Mouse (Mus musculus): ENCODE results near the gene Ttc7b. TPM values are rescaled to one million over a fixed set of nuclear protein-coding genes. Genes with fewer than 3 reads are reported as not detected.

Ttc7b gene
- polyA plus RNA-seq, 1 experiment from 2014 or later = 3.9 TPM

DNA sequence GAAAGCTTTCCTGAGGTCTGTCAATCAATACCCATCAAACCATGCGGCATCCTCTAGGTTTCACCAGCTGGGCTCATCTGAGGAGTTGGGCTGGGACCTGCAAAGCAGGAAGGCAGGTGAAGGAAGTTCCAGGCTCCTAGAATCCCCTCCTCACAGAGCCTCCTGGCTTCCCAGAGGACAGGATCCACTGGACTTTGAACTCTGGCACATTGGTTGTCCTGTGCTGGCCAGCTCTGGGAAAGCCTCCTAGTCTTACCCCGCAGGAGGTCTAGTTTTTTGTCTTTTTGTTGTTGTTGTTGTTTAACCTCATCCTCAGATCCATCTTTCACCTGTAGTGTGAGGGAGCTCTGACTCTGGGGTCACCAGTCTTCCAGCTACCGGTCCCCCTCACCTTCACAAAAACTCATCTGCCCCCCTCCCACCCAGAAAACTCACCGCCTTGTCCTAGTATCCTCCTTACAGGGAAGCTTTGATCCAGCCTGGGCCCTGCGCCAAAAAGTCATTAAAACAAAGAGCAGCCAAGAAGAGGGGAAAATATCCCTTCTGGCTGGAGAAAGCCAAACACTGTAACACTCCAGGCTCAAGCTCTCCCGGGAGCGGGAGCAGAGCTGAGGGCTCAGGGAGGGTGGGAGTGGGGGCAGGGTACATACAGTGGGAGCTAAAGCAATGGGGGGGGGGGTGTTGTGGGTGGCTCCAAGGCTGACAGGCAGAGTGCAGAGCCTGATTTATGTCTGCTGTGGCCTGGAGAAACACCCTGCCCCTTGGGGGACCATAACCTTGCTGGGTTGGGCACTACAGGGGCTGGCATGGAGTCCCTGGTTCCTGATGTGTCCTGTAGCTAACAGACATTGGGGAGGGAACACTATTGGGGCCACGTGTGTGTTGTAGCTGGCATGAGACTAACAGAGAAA lies 231.1 kb downstream of the Ttc7b start:
- H3K27me3 ChIP-seq (ENCODE audit: insufficient read depth, low read length) = no peaks in the 10 kb centered on the region
- no peak overlapping the region for H3K4me3 ChIP-seq (ENCODE audit: low read length)
- peak overlapping the region; percentile 13 for H3K27ac ChIP-seq (ENCODE audit: low read length)
- no peak overlapping the region for H3K9ac ChIP-seq (replicated peaks; ENCODE audit: low read length)
- ATAC-seq (ENCODE audit: low FRiP score, low TSS enrichment) = peak; percentile 85
- H3K4me1 ChIP-seq (ENCODE audit: insufficient read depth, low read length) = peaks cover 27% of the 10 kb centered on the region
- 11% methylated on average over 8 of the region's 8 CpGs for WGBS
- peaks cover 2% of the 10 kb centered on the region; the same call in 1 of the 2 replicates for H3K9me3 ChIP-seq (ENCODE audit: low read length)
- H3K4me2 ChIP-seq (replicated peaks; ENCODE audit: low read depth, low read length) = no peak overlapping the region
- no peaks in the 10 kb centered on the region for H3K36me3 ChIP-seq (ENCODE audit: insufficient read depth, low read length)

DNA sequence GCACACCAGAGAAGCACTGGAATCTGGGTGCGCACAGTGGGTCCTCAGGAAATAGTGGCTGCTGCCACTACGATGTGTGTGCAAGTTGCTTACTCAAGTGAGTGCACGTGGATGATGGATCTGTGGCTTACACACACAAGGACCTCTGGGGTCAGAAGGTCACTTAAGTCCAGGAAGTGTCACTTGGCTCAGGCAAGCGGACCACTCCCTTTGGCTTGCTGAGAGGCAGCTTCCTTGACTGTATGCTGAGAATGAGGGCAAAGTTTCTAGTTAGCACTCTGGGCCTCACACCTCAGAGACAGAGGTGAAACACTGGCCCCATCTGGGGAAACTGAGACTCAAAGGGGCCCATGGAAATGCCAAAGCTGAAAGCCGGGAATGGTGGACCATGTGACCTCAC lies 232.6 kb downstream of the Ttc7b start:
- ATAC-seq (ENCODE audit: low FRiP score, low TSS enrichment) = no peak
- WGBS = 61% methylated on average over 5 of the region's 5 CpGs
- H3K27ac ChIP-seq (ENCODE audit: low read length) = no peak overlapping the region

DNA sequence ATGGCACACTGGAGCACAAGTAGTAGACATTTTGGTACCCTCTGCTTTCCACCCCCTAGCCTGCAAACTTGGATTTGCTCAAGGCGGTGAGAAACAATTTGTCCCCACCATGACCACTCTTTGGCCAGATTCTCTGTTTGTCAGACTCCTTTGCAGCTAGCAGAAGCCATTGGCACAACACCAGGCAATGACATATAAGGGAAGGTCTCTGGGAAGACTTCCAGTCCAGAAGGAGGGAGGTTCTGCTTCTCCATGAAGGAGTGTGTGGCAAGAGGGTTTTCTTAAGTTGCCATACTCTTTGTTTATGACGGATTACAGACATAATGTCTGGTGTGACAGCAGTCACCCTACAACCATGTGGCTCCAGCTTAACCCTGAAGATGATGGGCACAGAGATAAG lies 233.1 kb downstream of the Ttc7b start:
- Histone ChIP-seq H3K4me3 (ENCODE audit: low read length) (no peak overlapping the region), H3K27ac (ENCODE audit: low read length) (no peak overlapping the region), H3K27me3 (ENCODE audit: insufficient read depth, low read length) (no peaks in the 10 kb centered on the region), H3K9ac (replicated peaks; ENCODE audit: low read length) (no peak overlapping the region), H3K36me3 (ENCODE audit: insufficient read depth, low read length) (no peaks in the 10 kb centered on the region), H3K4me2 (replicated peaks; ENCODE audit: low read depth, low read length) (no peak overlapping the region), H3K9me3 (ENCODE audit: low read length) (no peaks in the 10 kb centered on the region), H3K4me1 (ENCODE audit: insufficient read depth, low read length) (peaks cover 29% of the 10 kb centered on the region)
- WGBS = 88% methylated on average over 2 of the region's 2 CpGs
- ATAC-seq (ENCODE audit: low FRiP score, low TSS enrichment) = no peak

More for the DNA sequence above, 232.6 kb downstream of the Ttc7b start:
- H3K9ac ChIP-seq (replicated peaks; ENCODE audit: low read length) = no peak overlapping the region
- H3K36me3 ChIP-seq (ENCODE audit: insufficient read depth, low read length) = no peaks in the 10 kb centered on the region
- no peaks in the 10 kb centered on the region for H3K27me3 ChIP-seq (ENCODE audit: insufficient read depth, low read length)
- H3K4me1 ChIP-seq (ENCODE audit: insufficient read depth, low read length) = peaks cover 27% of the 10 kb centered on the region
- H3K4me2 ChIP-seq (replicated peaks; ENCODE audit: low read depth, low read length) = no peak overlapping the region
- H3K4me3 ChIP-seq (ENCODE audit: low read length) = no peak overlapping the region
- no peaks in the 10 kb centered on the region for H3K9me3 ChIP-seq (ENCODE audit: low read length)

DNA sequence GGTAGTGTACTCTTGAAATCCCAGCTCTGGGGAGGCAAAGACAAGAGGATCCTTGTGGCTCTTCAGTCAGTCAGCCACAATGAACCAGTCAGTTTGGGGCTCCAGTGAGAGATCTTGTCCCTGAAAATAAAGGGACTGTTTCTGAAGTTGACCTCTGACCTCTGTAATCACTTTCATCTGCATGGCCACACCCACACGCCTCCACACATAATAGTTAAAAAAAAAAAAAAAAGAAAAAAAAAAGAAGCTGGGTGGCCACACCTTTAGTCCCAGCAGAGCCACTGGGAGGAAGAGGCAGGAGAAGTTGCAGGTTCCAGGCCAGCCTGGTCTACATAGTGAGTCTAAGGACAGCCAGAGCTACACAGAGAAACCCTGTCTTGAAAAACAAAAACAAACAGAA lies 237.3 kb downstream of the Ttc7b start:
- WGBS = 73% methylated on average over 1 of the region's 1 CpGs
- Histone ChIP-seq H3K9me3 (ENCODE audit: low read length) (no peaks in the 10 kb centered on the region), H3K4me2 (replicated peaks; ENCODE audit: low read depth, low read length) (no peak overlapping the region), H3K4me3 (ENCODE audit: low read length) (no peak overlapping the region), H3K27ac (ENCODE audit: low read length) (no peak overlapping the region), H3K27me3 (ENCODE audit: insufficient read depth, low read length) (no peaks in the 10 kb centered on the region), H3K9ac (replicated peaks; ENCODE audit: low read length) (no peak overlapping the region), H3K4me1 (ENCODE audit: insufficient read depth, low read length) (peaks cover 18% of the 10 kb centered on the region), H3K36me3 (ENCODE audit: insufficient read depth, low read length) (no peaks in the 10 kb centered on the region)
- ATAC-seq (ENCODE audit: low FRiP score, low TSS enrichment) = no peak

DNA sequence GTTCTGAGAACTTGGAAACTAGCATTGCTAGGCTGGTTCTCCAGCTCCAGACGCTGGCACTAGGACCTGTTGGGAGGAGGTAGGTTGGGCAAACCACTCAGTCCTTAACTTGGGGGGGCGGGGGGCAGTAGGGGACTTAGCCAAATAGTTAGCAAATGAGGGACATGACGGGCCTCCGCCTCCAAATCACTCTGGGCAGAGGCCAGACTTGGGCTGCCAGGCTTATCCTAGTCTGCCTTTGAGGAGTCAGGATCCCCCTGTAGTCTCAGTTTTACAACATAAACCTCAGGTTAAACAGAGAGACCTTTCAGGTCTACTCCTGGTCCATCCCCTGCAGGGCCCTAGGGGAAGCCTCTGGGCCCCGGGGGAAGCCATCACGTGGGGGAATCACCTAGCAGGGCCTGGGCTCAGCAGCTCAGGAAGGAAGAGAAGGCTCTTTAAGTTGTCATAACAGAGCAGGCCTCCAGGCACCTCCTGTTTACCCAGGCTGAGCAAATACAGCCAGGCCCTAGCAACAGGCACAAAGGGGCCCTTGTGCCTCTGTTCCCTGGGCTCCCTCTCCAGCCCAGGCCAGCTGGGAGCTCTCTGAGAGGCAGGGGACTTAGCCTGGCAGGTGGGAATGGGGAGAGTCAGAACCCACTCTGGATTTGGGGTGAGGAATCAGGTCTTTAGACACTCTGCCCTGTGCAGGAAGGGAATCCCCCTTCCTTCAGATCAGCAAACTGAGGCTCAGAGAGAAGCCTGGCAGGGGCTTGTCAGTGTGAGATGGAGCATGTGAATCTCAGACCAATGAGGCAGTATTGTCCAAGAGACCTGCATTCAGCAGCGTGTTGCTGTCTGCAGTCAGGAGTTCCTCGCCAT lies 238.4 kb downstream of the Ttc7b start:
- H3K4me3 ChIP-seq (ENCODE audit: low read length) = no peak overlapping the region
- no peak overlapping the region for H3K4me2 ChIP-seq (replicated peaks; ENCODE audit: low read depth, low read length)
- H3K27me3 ChIP-seq (ENCODE audit: insufficient read depth, low read length) = no peaks in the 10 kb centered on the region
- no peaks in the 10 kb centered on the region for H3K36me3 ChIP-seq (ENCODE audit: insufficient read depth, low read length)
- no peaks in the 10 kb centered on the region for H3K9me3 ChIP-seq (ENCODE audit: low read length)
- WGBS = 63% methylated on average over 8 of the region's 8 CpGs
- peaks cover 19% of the 10 kb centered on the region for H3K4me1 ChIP-seq (ENCODE audit: insufficient read depth, low read length)
- no peak overlapping the region for H3K9ac ChIP-seq (replicated peaks; ENCODE audit: low read length)
- peak overlapping the region; percentile 44 for H3K27ac ChIP-seq (ENCODE audit: low read length)
- peak; percentile 41 for ATAC-seq (ENCODE audit: low FRiP score, low TSS enrichment)

DNA sequence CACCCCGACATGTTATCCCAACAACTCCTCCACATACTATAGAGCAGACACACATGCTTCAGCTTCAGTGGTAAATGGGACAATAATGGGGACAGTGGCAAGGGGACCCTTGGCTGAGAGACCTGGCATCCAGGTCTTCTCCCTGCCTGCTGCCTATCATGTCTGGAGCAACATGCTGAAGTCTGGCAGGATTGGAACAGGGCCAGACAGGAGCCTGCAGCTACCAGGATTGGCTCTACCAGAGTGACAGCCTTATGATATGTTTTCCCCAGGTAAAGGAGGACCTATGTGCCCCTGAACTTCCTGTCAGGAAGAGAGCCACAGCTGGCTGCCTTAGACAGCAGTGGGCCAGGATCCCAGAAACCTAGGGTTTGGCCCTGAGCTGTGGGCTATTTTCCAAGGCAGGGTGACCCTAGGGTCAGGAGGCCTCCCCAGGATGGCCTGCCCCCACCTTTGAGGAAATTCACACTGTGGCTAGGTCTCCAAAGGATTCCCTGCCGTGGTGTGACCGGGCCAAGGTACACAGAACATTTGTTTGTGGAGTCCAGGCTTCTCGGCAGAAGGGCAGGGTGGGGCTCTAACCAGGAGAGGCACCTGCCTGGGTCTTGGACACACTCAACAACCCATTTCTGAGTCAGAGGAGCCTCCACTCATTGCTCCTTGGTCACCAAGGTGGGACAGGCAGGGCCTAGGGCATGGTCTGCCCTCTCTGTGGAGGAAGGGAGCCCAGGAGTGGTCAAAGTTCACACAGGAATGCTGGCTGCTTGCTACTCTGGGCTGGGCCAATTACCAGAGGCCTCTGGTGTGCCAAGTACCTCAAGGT lies 239.4 kb downstream of the Ttc7b start:
- H3K36me3 ChIP-seq (ENCODE audit: insufficient read depth, low read length) = no peaks in the 10 kb centered on the region
- no peaks in the 10 kb centered on the region for H3K9me3 ChIP-seq (ENCODE audit: low read length)
- H3K4me1 ChIP-seq (ENCODE audit: insufficient read depth, low read length) = peaks cover 29% of the 10 kb centered on the region
- no peak overlapping the region for H3K4me3 ChIP-seq (ENCODE audit: low read length)
- peak overlapping the region; percentile 44; the same call in 1 of the 2 replicates for H3K27ac ChIP-seq (ENCODE audit: low read length)
- no peak overlapping the region for H3K4me2 ChIP-seq (replicated peaks; ENCODE audit: low read depth, low read length)
- ATAC-seq (ENCODE audit: low FRiP score, low TSS enrichment) = 0 out of 2 replicates have a peak, but pooled peaks have one; percentile 40
- H3K9ac ChIP-seq (replicated peaks; ENCODE audit: low read length) = no peak overlapping the region
- WGBS = 60% methylated on average over 4 of the region's 4 CpGs
- H3K27me3 ChIP-seq (ENCODE audit: insufficient read depth, low read length) = no peaks in the 10 kb centered on the region

DNA sequence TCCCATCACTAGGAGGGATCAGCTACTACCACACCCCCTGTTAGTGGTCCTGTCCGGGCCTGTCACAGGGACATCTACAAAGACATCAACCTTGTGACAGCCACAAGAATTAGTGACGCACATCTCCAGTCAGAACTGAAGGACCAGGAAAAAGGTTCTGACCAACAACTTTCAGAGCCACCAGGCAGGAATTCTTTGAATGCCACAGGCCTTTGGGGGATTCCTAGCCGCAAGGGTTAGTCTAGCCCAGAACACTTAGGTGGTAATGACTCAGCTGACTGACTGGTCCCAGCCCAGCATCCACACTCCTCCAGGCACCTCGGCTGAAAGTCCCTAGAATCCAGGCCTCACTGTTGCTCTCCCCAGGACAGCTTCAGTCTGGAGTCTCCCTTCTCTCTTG lies 240.7 kb downstream of the Ttc7b start:
- no peaks in the 10 kb centered on the region for H3K9me3 ChIP-seq (ENCODE audit: low read length)
- no peaks in the 10 kb centered on the region for H3K36me3 ChIP-seq (ENCODE audit: insufficient read depth, low read length)
- H3K4me1 ChIP-seq (ENCODE audit: insufficient read depth, low read length) = peaks cover 35% of the 10 kb centered on the region
- H3K27me3 ChIP-seq (ENCODE audit: insufficient read depth, low read length) = no peaks in the 10 kb centered on the region
- no peak for ATAC-seq (ENCODE audit: low FRiP score, low TSS enrichment)
- no peak overlapping the region for H3K27ac ChIP-seq (ENCODE audit: low read length)
- H3K4me2 ChIP-seq (replicated peaks; ENCODE audit: low read depth, low read length) = no peak overlapping the region
- H3K9ac ChIP-seq (replicated peaks; ENCODE audit: low read length) = no peak overlapping the region
- no peak overlapping the region for H3K4me3 ChIP-seq (ENCODE audit: low read length)
- WGBS = 74% methylated on average over 4 of the region's 4 CpGs

DNA sequence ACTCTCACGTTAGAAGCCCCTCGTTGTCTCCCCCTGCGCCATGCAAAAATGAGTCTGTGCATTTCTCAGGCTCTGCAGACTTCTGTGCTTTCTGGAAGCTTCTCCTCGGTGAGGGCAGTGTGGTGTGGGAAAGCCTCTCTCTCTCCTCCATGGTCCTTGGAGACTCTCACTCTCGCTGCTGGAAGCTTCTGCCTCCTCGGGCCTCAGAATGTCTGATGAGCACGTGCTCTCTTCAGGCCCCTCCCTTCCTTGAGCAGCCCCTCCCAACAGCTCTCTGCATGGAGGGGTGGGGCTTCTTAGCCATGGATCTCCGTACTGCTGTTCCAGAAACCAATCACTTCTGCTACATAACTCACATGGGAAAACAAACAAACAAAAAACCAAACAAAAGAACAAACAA lies 242.3 kb downstream of the Ttc7b start:
- Histone ChIP-seq H3K27me3 (ENCODE audit: insufficient read depth, low read length) (no peaks in the 10 kb centered on the region), H3K4me3 (ENCODE audit: low read length) (no peak overlapping the region), H3K9ac (replicated peaks; ENCODE audit: low read length) (no peak overlapping the region), H3K36me3 (ENCODE audit: insufficient read depth, low read length) (no peaks in the 10 kb centered on the region), H3K4me2 (replicated peaks; ENCODE audit: low read depth, low read length) (no peak overlapping the region), H3K9me3 (ENCODE audit: low read length) (no peaks in the 10 kb centered on the region), H3K4me1 (ENCODE audit: insufficient read depth, low read length) (peaks cover 35% of the 10 kb centered on the region), H3K27ac (ENCODE audit: low read length) (no peak overlapping the region)
- WGBS = 43% methylated on average over 8 of the region's 8 CpGs
- ATAC-seq (ENCODE audit: low FRiP score, low TSS enrichment) = peak; percentile 49; the same call in 1 of the 2 replicates

DNA sequence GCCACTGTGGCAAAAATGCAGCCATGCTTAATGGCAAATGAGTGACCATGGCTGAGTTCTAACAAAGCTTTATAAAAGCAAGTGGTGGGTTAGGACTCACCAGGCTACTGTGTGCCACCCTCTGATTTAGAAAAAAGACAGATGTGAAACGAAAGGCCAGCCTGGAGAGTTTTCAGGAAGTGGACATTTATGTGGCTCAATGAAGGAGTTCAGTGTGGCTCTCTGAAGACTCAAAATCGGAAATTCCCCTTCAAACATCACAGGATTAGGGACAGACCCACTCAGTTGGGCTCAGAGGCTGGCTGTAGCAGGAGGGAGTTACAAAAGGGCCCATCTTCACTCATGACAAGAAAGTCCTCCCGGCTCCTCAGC lies 243.1 kb downstream of the Ttc7b start:
- ATAC-seq (ENCODE audit: low FRiP score, low TSS enrichment) = no peak
- 69% methylated on average over 3 of the region's 3 CpGs for whole genome bisulfite sequencing
- no peaks in the 10 kb centered on the region for H3K9me3 ChIP-seq (ENCODE audit: low read length)
- H3K36me3 ChIP-seq (ENCODE audit: insufficient read depth, low read length) = no peaks in the 10 kb centered on the region
- no peak overlapping the region for H3K4me2 ChIP-seq (replicated peaks; ENCODE audit: low read depth, low read length)
- no peak overlapping the region for H3K9ac ChIP-seq (replicated peaks; ENCODE audit: low read length)
- no peaks in the 10 kb centered on the region for H3K27me3 ChIP-seq (ENCODE audit: insufficient read depth, low read length)
- H3K4me1 ChIP-seq (ENCODE audit: insufficient read depth, low read length) = peaks cover 33% of the 10 kb centered on the region
- no peak overlapping the region for H3K27ac ChIP-seq (ENCODE audit: low read length)
- no peak overlapping the region for H3K4me3 ChIP-seq (ENCODE audit: low read length)

Data from kidney, embryonic 16.5 days (tissue).